Mouse (Mus musculus): ENCODE measurements around the gene Pde6g. TPM values are rescaled to one million over a fixed set of nuclear protein-coding genes. Genes with fewer than 3 reads are reported as not detected.

Gene Pde6g
- 0.21 TPM in 1 of 2 replicates, not detected in the other for polyA plus RNA-seq (2014; fragmentation: Nextera tagmentation; extraction: Ambion mirVana)

DNA sequence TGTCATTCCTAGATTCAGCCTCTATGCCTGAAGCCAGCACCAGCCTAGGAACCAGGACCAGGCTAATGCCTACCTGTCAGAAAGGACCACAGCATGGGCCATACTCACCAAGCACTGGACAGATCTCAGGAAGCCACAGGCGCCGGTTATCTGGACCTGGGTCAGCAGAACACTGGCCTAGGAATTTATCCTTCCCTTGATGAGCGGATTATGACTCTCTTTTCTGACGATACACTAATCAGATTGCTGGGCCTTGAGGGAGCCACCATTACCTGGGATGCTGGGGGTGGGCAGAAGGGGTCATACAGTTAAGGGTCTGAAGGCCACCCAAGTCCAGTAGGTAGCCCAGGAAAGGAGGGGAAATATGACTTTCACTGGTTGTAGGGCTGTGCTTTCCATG is at the start of gene Pde6g:
Gene Pde6g, minus strand, starts transcription at position 195 of the 400 bp plus-strand sequence.
- Histone ChIP-seq H3K9me3 (ENCODE audit: control insufficient read depth, low read depth, low read length) (no peaks in the 10 kb centered on the region), H3K27me3 (ENCODE audit: control insufficient read depth, insufficient read depth, low read length) (no peaks in the 10 kb centered on the region), H3K4me2 (replicated peaks; ENCODE audit: low read depth, low read length) (no peak within 1 kb of the TSS), H3K4me1 (ENCODE audit: control insufficient read depth, insufficient read depth, low read length) (peaks cover 5% of the 10 kb centered on the region; the same call in 1 of the 2 replicates), H3K27ac (ENCODE audit: low read length) (no peak within 1 kb of the TSS), H3K36me3 (ENCODE audit: control insufficient read depth, insufficient read depth, low read length) (no peaks in the 10 kb centered on the region), H3K4me3 (ENCODE audit: low read depth, low read length) (no peak within 1 kb of the TSS), H3K9ac (replicated peaks; ENCODE audit: low read depth, low read length) (no peak within 1 kb of the TSS)
- WGBS: 86% methylated on average over 4 of the region's 4 CpGs
- ATAC-seq (ENCODE audit: insufficient number of reproducible peaks, insufficient read depth, low FRiP score, low read depth): no peak

DNA sequence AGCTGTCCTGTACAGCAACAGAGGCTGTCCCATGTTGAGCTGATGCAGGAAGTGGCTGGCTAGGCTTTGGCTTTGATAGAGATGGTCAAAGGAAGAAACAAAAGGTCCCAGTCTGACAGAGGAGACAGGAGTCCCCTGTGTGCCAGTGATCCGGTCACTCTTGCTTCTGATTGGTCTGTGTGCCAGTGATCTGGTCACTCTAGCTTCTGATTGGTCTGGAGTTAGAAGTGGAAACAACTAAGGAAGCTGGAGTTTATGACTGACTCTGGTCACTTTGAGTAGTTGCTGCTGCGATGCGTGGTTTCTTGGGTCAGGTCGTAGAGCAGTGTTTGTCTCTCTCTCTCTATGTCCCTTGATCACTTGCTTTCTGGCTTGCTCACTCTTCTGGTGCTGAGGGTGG is 48.4 kb upstream of the Pde6g start:
- peaks cover 4% of the 10 kb centered on the region; the same call in 1 of the 2 replicates for H3K4me1 ChIP-seq (ENCODE audit: control insufficient read depth, insufficient read depth, low read length)
- H3K4me2 ChIP-seq (replicated peaks; ENCODE audit: low read depth, low read length): no peak overlapping the region
- 89% methylated on average over 4 of the region's 4 CpGs for WGBS
- no peaks in the 10 kb centered on the region for H3K27me3 ChIP-seq (ENCODE audit: control insufficient read depth, insufficient read depth, low read length)
- no peak overlapping the region for H3K9ac ChIP-seq (replicated peaks; ENCODE audit: low read depth, low read length)
- H3K36me3 ChIP-seq (ENCODE audit: control insufficient read depth, insufficient read depth, low read length): peaks cover 16% of the 10 kb centered on the region
- ATAC-seq (ENCODE audit: insufficient number of reproducible peaks, insufficient read depth, low FRiP score, low read depth): no peak
- H3K4me3 ChIP-seq (ENCODE audit: low read depth, low read length): no peak overlapping the region
- H3K9me3 ChIP-seq (ENCODE audit: control insufficient read depth, low read depth, low read length): no peaks in the 10 kb centered on the region
- H3K27ac ChIP-seq (ENCODE audit: low read length): no peak overlapping the region

DNA sequence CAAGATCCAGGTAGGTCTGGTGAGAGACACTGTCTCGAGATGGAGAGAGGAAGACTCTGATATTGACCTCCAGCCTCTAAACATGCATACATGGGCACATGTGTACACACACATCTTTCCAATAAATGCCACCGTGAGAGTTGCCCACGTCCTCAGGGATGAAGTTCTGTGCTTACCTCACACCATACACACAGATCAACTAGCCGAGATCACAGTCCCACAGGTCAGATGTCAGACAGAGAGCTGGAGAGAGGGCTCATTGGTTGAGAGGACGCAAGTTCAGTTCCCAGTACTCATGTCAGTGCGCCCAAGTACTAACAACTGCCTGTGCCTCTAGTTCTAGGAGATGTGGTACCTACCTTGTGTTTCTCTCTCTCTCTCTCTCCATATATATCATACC is 47.7 kb upstream of the Pde6g start:
- Histone ChIP-seq H3K4me2 (replicated peaks; ENCODE audit: low read depth, low read length) (no peak overlapping the region), H3K9ac (replicated peaks; ENCODE audit: low read depth, low read length) (no peak overlapping the region), H3K27me3 (ENCODE audit: control insufficient read depth, insufficient read depth, low read length) (no peaks in the 10 kb centered on the region), H3K4me3 (ENCODE audit: low read depth, low read length) (no peak overlapping the region), H3K4me1 (ENCODE audit: control insufficient read depth, insufficient read depth, low read length) (no peaks in the 10 kb centered on the region), H3K27ac (ENCODE audit: low read length) (no peak overlapping the region; the same call in 1 of the 2 replicates), H3K36me3 (ENCODE audit: control insufficient read depth, insufficient read depth, low read length) (peaks cover 23% of the 10 kb centered on the region), H3K9me3 (ENCODE audit: control insufficient read depth, low read depth, low read length) (no peaks in the 10 kb centered on the region)
- 58% methylated on average over 6 of the region's 6 CpGs for WGBS
- ATAC-seq (ENCODE audit: insufficient number of reproducible peaks, insufficient read depth, low FRiP score, low read depth): no peak

DNA sequence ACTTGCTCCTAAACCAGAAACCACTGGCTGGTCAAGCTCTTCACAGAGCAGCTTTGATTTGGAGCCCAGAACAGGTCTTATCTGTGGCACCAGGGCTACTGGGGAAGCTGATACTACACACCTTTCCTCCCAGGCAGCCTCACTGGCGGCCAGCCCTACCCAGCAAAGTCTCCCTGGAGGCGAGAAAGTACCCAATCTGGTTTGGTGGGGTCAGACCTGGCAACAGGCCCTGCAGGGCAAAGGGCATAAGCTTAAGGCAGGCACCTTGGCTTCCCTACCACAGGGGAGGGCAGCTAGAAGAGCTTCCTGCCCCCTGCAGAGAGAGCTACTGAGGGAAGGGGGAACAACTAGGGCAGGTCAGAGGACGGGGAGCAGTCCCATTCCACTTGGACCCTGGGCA is 47.1 kb upstream of the Pde6g start:
- ATAC-seq (ENCODE audit: insufficient number of reproducible peaks, insufficient read depth, low FRiP score, low read depth): peak; percentile 57; the same call in 1 of the 2 replicates
- no peaks in the 10 kb centered on the region for H3K9me3 ChIP-seq (ENCODE audit: control insufficient read depth, low read depth, low read length)
- H3K27ac ChIP-seq (ENCODE audit: low read length): peak overlapping the region; percentile 78; the same call in 1 of the 2 replicates
- peaks cover 29% of the 10 kb centered on the region for H3K36me3 ChIP-seq (ENCODE audit: control insufficient read depth, insufficient read depth, low read length)
- H3K4me3 ChIP-seq (ENCODE audit: low read depth, low read length): no peak overlapping the region
- H3K4me1 ChIP-seq (ENCODE audit: control insufficient read depth, insufficient read depth, low read length): no peaks in the 10 kb centered on the region
- H3K9ac ChIP-seq (replicated peaks; ENCODE audit: low read depth, low read length): no peak overlapping the region
- no peak overlapping the region for H3K4me2 ChIP-seq (replicated peaks; ENCODE audit: low read depth, low read length)
- no peaks in the 10 kb centered on the region for H3K27me3 ChIP-seq (ENCODE audit: control insufficient read depth, insufficient read depth, low read length)
- 20% methylated on average over 3 of the region's 3 CpGs for WGBS

DNA sequence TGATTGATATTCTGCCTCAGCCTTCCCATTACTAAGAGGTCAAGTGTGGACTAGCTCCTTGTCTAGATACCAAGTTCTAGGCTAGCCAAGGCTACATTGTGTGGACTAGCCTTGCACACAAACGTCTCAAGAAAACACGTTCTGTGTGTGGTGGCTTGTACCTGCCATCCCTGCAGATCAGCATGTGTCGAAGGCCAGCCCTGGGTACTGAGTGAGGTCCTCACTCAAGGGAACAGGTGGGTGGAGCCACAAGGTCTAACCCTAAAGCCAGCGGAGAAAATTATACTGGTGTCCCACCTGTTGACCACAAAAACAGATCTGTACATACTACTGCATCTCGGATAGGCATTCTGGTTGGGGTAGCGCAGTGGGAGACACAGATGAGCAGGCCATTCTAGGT is 46.6 kb upstream of the Pde6g start:
- no peak overlapping the region for H3K4me2 ChIP-seq (replicated peaks; ENCODE audit: low read depth, low read length)
- ATAC-seq (ENCODE audit: insufficient number of reproducible peaks, insufficient read depth, low FRiP score, low read depth): no peak
- WGBS: 71% methylated on average over 6 of the region's 6 CpGs
- no peaks in the 10 kb centered on the region for H3K9me3 ChIP-seq (ENCODE audit: control insufficient read depth, low read depth, low read length)
- H3K9ac ChIP-seq (replicated peaks; ENCODE audit: low read depth, low read length): no peak overlapping the region
- H3K4me1 ChIP-seq (ENCODE audit: control insufficient read depth, insufficient read depth, low read length): no peaks in the 10 kb centered on the region
- peak overlapping the region; percentile 78; the same call in 1 of the 2 replicates for H3K27ac ChIP-seq (ENCODE audit: low read length)
- no peaks in the 10 kb centered on the region for H3K27me3 ChIP-seq (ENCODE audit: control insufficient read depth, insufficient read depth, low read length)
- H3K4me3 ChIP-seq (ENCODE audit: low read depth, low read length): no peak overlapping the region
- peaks cover 34% of the 10 kb centered on the region for H3K36me3 ChIP-seq (ENCODE audit: control insufficient read depth, insufficient read depth, low read length)

DNA sequence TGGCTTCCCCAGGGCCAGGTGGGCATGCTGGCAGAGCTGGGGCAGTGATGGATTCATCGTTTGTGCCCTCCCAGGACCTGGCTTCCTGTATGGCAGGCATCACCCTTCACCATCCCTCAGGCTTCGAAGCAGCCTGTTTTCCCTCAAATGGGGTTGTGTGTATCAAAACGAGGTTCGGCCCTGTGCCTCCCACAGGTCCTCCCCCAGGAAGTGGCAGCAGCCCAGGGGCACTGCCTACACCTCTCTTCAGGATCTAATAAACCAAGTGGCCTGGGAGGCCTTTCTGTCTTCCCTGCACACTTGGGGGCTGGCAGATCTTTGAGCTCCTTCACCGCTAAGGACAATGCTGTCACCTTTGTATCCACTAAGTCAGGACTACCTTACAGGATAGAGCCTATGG is 45.6 kb upstream of the Pde6g start:
- Histone ChIP-seq H3K4me2 (replicated peaks; ENCODE audit: low read depth, low read length) (no peak overlapping the region), H3K9ac (replicated peaks; ENCODE audit: low read depth, low read length) (no peak overlapping the region), H3K27me3 (ENCODE audit: control insufficient read depth, insufficient read depth, low read length) (no peaks in the 10 kb centered on the region), H3K9me3 (ENCODE audit: control insufficient read depth, low read depth, low read length) (no peaks in the 10 kb centered on the region), H3K4me3 (ENCODE audit: low read depth, low read length) (no peak overlapping the region), H3K4me1 (ENCODE audit: control insufficient read depth, insufficient read depth, low read length) (no peaks in the 10 kb centered on the region), H3K27ac (ENCODE audit: low read length) (no peak overlapping the region; the same call in 1 of the 2 replicates), H3K36me3 (ENCODE audit: control insufficient read depth, insufficient read depth, low read length) (peaks cover 38% of the 10 kb centered on the region)
- ATAC-seq (ENCODE audit: insufficient number of reproducible peaks, insufficient read depth, low FRiP score, low read depth): no peak
- 84% methylated on average over 5 of the region's 5 CpGs for WGBS

DNA sequence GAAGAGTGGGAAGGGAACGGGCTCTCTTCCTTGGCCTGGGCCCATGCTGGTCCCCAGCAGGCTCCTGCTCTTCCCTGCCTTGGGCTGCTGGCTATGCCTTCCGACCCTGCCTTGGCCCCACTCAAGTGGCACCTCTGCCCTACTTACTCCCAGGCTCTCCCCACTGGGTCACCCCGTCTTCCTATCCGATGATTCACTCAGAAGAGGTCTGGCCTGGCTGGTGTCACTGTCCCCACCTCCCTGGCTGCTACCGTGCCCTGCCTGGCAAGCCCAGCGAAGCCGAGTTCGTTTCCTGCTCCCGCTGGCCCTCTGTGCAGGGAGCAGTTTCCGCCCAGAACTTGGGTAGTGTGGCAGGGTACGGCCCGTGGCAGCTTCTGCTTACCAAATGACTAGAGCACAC is 44.9 kb upstream of the Pde6g start:
- Histone ChIP-seq H3K27me3 (ENCODE audit: control insufficient read depth, insufficient read depth, low read length) (no peaks in the 10 kb centered on the region), H3K9me3 (ENCODE audit: control insufficient read depth, low read depth, low read length) (no peaks in the 10 kb centered on the region), H3K4me3 (ENCODE audit: low read depth, low read length) (no peak overlapping the region), H3K36me3 (ENCODE audit: control insufficient read depth, insufficient read depth, low read length) (peaks cover 38% of the 10 kb centered on the region), H3K9ac (replicated peaks; ENCODE audit: low read depth, low read length) (no peak overlapping the region), H3K4me2 (replicated peaks; ENCODE audit: low read depth, low read length) (no peak overlapping the region), H3K27ac (ENCODE audit: low read length) (no peak overlapping the region), H3K4me1 (ENCODE audit: control insufficient read depth, insufficient read depth, low read length) (peaks cover 5% of the 10 kb centered on the region)
- WGBS: 93% methylated on average over 12 of the region's 12 CpGs
- ATAC-seq (ENCODE audit: insufficient number of reproducible peaks, insufficient read depth, low FRiP score, low read depth): no peak

DNA sequence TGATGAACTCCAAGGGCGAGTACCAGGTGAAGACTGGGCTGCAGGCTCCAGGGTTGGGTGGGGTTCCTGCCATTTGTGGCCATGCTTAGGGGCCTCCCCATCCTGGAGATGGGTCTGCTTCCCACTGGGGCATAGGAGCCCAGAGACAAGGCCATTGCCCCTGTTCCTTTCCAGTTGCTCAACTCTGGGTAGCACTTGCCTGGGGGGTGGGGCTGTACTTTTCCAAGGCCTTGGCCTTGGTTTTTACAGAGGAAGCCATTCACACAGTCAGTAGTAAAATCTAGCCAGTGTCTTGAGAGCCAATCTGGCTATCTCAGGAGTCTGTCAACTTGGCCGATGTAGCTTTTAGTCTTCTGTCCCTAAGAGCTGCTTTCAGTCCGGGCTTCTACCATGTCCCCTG is 44.1 kb upstream of the Pde6g start:
- 90% methylated on average over 3 of the region's 3 CpGs for WGBS
- H3K27ac ChIP-seq (ENCODE audit: low read length): no peak overlapping the region
- no peak overlapping the region for H3K4me3 ChIP-seq (ENCODE audit: low read depth, low read length)
- H3K27me3 ChIP-seq (ENCODE audit: control insufficient read depth, insufficient read depth, low read length): no peaks in the 10 kb centered on the region
- peaks cover 10% of the 10 kb centered on the region for H3K4me1 ChIP-seq (ENCODE audit: control insufficient read depth, insufficient read depth, low read length)
- no peak overlapping the region for H3K4me2 ChIP-seq (replicated peaks; ENCODE audit: low read depth, low read length)
- H3K9ac ChIP-seq (replicated peaks; ENCODE audit: low read depth, low read length): no peak overlapping the region
- no peak for ATAC-seq (ENCODE audit: insufficient number of reproducible peaks, insufficient read depth, low FRiP score, low read depth)
- no peaks in the 10 kb centered on the region for H3K9me3 ChIP-seq (ENCODE audit: control insufficient read depth, low read depth, low read length)
- peaks cover 38% of the 10 kb centered on the region for H3K36me3 ChIP-seq (ENCODE audit: control insufficient read depth, insufficient read depth, low read length)

DNA sequence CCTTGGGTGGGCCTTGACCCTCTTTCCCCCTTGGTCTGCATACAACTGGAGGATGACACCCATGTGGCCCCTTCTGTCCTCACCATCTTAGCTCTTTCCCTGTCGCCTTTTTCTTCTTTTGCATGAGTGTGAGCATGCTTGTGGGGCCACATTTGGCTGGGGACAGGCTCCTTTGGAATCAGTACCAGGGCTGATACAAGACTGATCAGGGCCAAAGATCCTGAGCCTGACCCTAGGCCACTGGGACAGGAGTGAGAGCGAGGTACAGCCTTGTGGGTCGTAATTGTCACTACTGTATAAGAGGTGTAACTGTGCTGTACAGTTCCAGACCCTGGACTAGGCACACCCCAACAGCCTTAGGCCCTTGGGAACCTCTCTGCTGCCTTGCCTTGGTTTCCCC is 40.6 kb upstream of the Pde6g start:
- WGBS: 75% methylated on average over 3 of the region's 3 CpGs
- Histone ChIP-seq H3K4me2 (replicated peaks; ENCODE audit: low read depth, low read length) (peak overlapping the region; percentile 91; the same call in 1 of the 2 replicates), H3K4me1 (ENCODE audit: control insufficient read depth, insufficient read depth, low read length) (peaks cover 22% of the 10 kb centered on the region), H3K9me3 (ENCODE audit: control insufficient read depth, low read depth, low read length) (no peaks in the 10 kb centered on the region), H3K4me3 (ENCODE audit: low read depth, low read length) (no peak overlapping the region), H3K36me3 (ENCODE audit: control insufficient read depth, insufficient read depth, low read length) (peaks cover 47% of the 10 kb centered on the region), H3K27ac (ENCODE audit: low read length) (no peak overlapping the region), H3K9ac (replicated peaks; ENCODE audit: low read depth, low read length) (no peak overlapping the region), H3K27me3 (ENCODE audit: control insufficient read depth, insufficient read depth, low read length) (no peaks in the 10 kb centered on the region)
- ATAC-seq (ENCODE audit: insufficient number of reproducible peaks, insufficient read depth, low FRiP score, low read depth): no peak
